Mouse (Mus musculus) liver, adult 2 months (tissue): ENCODE data around the gene 4933406M09Rik.

ENCODE experiments used
- CTCF ChIP-seq: fragments of 200-500 bp; IDR thresholded peaks from 2 replicates; pipeline ENCODE4 v1.5.1; 2011; ENCODE audit warnings: low read depth, low read length, control low read depth
- POLR2A ChIP-seq: fragments of 200-500 bp; IDR thresholded peaks from 2 replicates; pipeline ENCODE4 v1.6.1; 2011; ENCODE audit warnings: low read length, control low read depth; ENCODE audit not compliant: insufficient read depth; ENCODE audit errors: extremely low read depth

DNA sequence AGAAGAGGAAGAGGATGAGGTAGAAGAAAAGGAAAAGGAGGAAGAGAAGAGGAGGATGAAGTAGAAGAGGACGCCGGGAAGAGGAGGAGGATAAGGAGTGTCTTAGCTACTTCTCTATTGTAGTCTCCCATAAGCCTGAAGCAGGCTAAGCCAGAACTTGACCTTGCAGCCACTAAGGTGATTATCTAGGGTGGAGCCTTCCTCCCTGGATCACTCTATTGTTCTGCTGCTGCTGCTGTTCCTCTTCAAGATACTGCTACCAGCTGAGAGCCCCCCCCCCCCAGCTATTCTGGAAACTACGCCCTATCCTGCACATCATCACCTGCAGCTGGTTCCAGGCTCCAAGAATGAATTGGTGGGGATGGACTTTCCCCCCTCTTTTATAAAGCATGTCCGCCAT is 1.2 kb upstream of the 4933406M09Rik start:
- TF ChIP-seq POLR2A (no peak), CTCF (no peak)
